Mouse (Mus musculus): ENCODE data around the gene Cutal.

Cutal gene

GRCm38 (mm10) chr2:34922729-34923128 lies 48.5 kb downstream of the Cutal start:
- no peak for DNase-seq

DNA sequence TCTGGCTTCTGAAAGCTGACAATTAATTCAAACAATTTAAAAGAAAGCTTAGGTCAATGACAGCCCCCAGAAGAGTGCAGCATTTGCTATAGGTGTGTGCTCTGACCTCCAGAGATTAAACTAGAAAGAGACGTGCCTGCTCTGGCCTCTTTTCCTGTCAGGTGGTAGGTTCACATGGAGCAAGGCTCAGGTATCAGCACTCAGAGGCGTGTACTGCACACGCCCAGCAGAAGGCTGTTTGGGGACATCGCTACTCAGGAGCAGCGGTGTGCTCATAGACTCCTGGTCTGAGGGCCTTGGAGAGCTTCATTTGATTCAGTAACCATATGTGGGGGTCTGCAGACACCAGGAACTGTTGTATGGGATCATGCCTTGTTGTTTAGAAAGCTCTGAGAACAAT lies 53.1 kb downstream of the Cutal start:
- no peak for DNase-seq

DNA sequence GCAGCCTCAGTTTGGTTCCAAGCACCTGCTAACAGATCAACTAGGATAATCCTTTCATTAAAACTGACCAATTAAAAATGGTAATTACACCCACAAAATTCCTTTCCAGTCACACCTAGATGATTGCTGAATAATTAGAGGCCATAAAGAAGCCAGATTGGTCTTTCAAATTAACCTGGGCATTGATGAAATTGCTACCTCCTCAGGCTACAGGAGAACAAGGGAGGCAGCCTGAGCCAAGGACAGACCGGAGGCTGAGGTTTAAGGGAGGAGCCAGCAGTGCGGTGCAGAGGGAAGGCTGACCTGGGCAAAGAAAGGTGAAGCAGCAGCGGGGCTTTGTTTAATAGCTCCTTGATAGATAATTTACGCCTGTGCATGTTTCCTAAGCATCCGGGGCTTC lies 63.3 kb downstream of the Cutal start:
- no peak for DNase-seq

GRCm38 (mm10) chr2:34938269-34939208 lies 64.3 kb downstream of the Cutal start:
- DNase-seq: no peak

GRCm38 (mm10) chr2:34940246-34940645 lies 66.0 kb downstream of the Cutal start:
- no peak for DNase-seq

- DNase-seq: no peak
These were observed 67.0 kb downstream of the Cutal start for GRCm38 (mm10) chr2:34941061-34941675.

All from kidney, adult 18-20 months (tissue).